Mouse (Mus musculus): ENCODE results near the gene Gper1.
"Not testable (repeated sequence)": the region's sequence is repeated elsewhere in the genome, so short reads cannot be mapped to it uniquely, and the experiment has no call there.

Gene Gper1

GRCm38 (mm10) chr5:139390324-139391119 is 32.4 kb upstream of the Gper1 start:
- not testable (repeated sequence) for DNase-seq (ENCODE audit: inconsistent age in 2 of 2, low spot score in 1 of 2)

DNA sequence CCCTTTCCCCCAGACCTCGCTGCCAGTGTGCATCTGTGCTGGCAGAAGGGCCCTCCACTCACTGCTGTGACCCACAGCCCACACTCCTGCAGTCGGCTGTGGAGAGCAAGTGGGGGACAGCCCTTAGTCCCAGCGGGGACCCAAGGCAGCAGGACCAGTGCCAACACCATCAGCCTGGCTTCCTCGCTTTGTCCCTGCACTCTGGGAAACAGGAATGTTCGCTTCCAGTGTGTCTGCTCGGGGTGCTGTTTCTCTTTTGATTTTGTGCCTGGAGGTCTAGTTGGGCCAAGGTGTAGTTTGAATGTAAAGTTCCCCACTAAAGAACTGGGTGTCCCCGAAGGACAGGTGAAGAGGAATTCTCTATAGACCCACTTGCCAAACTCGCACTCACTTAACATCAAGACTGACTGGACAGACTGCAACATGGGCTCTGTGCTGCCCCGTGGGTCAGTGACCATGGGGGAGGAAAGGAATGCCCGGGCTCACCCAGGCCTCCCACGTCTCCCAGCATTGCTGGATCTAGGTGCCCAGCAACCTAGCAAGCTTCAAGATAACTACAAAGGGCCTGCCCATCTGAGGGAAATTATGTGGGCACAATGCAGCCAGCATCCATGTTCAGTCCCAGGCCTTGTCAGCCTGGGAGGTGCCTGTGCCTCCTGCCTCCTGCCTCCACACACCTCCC is 31.5 kb upstream of the Gper1 start:
- DNase-seq (ENCODE audit: inconsistent age in 2 of 2, low spot score in 1 of 2) = no peak

DNA sequence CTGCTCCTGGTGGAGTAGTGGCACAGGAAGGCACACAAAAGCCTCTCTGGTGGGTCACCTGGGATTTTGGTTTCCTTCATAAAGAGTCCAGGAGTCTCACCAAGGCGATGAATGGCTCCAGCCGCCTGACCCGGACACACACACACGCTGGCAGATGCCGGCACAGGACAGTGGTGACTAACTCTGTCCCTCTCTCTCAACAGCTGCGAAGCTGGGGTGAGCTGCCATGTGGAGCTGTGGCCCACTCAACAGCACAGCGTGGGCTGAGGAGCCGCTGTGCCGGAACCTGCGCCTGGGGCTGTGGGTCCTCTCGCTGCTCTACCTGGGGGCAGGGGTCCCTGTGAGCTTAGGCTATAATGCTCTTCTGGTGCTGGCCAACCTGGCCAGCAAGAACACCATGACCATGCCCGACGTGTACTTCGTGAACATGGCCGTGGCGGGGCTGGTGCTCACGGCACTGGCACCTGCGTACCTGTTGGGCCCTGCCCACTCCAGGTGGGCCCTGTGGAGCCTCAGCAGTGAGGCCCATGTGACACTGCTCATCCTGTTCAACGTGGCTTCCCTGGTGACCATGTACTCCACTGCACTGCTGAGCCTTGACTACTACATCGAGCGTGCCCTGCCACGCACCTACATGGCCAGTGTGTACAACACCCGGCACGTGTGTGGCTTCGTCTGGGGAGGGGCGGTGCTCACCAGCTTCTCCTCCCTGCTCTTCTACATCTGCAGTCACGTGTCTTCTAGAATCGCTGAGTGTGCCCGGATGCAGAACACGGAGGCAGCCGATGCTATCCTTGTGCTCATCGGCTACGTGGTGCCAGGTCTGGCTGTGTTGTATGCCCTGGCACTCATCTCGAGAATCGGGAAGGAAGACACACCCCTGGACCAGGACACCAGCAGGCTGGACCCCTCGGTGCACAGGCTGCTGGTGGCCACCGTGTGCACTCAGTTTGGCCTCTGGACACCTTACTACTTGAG is 30.4 kb upstream of the Gper1 start:
- no peak for DNase-seq (ENCODE audit: inconsistent age in 2 of 2, low spot score in 1 of 2)

DNA sequence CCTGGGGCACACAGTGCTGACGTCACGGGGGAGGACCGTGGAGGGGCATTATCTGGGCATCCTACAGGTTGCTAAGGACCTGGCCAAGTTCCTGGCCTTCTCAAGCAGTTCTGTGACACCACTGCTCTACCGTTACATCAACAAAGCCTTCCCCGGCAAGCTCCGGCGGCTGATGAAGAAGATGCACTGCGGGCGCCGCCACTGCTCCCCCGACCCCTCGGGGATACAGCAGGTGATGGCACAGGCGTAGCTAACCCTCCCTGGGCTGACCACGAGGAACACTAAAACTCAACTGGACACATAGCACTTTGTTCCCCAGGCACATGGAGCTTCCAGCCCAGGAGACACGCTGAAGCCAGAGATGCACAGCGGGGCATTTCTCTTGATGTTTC is 29.8 kb upstream of the Gper1 start:
- no peak for DNase-seq (ENCODE audit: inconsistent age in 2 of 2, low spot score in 1 of 2)

DNA sequence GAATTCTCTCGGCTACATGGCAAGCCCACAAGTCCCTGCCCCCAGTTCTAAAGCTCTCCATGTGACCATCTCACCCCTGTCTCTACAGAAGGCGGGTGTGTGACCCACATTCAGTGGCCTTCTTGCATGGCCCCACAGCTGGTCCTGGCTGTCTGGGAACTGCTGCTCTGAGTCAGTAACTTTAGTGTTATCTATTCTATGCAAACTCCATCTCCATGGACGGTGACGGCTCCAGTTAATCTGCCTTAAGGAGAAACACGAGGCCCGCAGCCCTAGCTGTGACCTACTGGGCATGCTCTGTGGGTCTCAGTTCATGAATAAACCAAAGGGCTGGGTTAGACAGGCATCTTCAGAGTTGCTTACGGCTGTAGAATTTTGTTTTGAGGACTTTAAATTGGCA is 28.6 kb upstream of the Gper1 start:
- DNase-seq (ENCODE audit: inconsistent age in 2 of 2, low spot score in 1 of 2) = no peak

DNA sequence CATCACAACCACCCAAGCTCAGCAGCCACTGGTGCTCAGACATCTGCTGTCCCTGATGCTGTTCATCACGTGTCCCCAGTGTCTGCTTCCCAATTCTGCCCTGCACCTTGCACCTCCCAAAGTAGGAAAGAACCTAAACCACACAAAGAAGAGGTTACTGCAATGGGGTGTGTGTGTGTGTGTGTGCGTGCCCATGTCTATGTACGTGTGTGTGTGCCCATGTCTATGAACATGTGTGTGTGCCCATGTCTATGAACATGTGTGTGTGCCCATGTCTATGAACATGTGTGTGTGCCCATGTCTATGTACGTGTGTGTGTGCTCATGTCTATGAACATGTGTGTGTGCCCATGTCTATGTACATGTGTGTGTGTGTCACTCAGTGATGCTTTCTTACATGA is 27.4 kb upstream of the Gper1 start:
- DNase-seq (ENCODE audit: inconsistent age in 2 of 2, low spot score in 1 of 2) = no peak

- DNase-seq (ENCODE audit: inconsistent age in 2 of 2, low spot score in 1 of 2) = peak in 1 of 2 experiments; percentile 33
Measured at GRCm38 (mm10) chr5:139397359-139397916, 25.5 kb upstream of the Gper1 start.

GRCm38 (mm10) chr5:139397959-139398753 is 24.8 kb upstream of the Gper1 start:
- peak; percentile 91 to 97 for DNase-seq (ENCODE audit: inconsistent age in 2 of 2, low spot score in 1 of 2)

DNA sequence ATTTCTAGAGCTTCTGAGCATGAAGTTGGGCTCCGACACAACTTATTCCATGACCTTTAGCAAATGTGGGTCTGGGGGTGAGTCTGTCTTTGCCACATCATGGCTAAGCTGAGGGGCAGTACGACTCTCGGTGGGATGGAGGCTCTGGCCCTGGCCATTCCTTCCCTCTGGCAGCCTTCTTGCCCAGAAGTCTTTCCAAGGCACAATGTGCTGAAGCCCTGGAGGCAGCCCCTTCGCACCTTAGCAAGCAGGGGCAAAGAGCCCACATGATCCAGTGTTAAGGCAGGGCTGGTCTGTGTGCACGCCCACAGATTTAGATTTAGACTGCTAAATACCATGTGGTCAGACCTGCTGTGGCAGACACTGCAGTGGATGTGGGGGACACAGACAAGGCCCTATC is 24.2 kb upstream of the Gper1 start:
- no peak for DNase-seq (ENCODE audit: inconsistent age in 2 of 2, low spot score in 1 of 2)

- DNase-seq (ENCODE audit: inconsistent age in 2 of 2, low spot score in 1 of 2) = peak in 1 of 2 experiments; percentile 33
Measured at GRCm38 (mm10) chr5:139399991-139400390, 23.0 kb upstream of the Gper1 start.

- no peak for DNase-seq (ENCODE audit: inconsistent age in 2 of 2, low spot score in 1 of 2)
Measured at GRCm38 (mm10) chr5:139402106-139402505, 20.8 kb upstream of the Gper1 start.

- DNase-seq (ENCODE audit: inconsistent age in 2 of 2, low spot score in 1 of 2) = no peak
Measured at GRCm38 (mm10) chr5:139403692-139404260, 19.2 kb upstream of the Gper1 start.

DNA sequence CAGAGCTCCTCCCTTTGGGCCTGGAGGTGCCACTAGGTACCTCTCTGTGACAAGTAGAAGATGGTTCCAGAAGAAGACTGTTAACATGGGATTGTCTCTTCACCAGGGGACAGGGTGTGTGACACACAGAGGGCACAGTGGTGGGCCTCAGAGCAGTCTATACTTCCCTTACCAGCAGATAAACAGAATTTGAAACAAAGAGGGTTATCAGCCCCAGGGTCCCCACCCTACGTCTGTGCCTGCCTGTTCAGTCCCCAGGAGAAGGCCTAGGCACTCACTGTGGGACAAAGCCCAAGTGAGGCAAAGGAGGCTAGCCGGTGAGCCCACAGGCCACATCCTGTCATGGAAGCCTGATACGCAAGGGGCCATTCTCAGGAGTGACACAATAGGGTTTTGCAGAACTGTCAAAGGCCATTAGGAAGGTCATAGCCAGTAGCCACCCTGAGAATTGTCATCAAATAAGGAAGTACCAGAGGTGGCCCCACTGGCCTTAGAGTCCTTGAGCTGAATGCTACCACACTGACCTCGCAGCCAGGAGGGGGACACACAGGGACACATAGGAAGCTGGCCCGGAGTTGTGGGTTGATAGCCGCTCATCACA is 18.1 kb upstream of the Gper1 start, which contains the start of gene C130050O18Rik:
Gene C130050O18Rik, plus strand, starts transcription at position 480 of the 601 bp plus-strand sequence.
- no peak for DNase-seq (ENCODE audit: inconsistent age in 2 of 2, low spot score in 1 of 2)

GRCm38 (mm10) chr5:139405478-139405877 is 17.5 kb upstream of the Gper1 start:
- DNase-seq (ENCODE audit: inconsistent age in 2 of 2, low spot score in 1 of 2) = no peak

GRCm38 (mm10) chr5:139405953-139406352 is 17.0 kb upstream of the Gper1 start:
- DNase-seq (ENCODE audit: inconsistent age in 2 of 2, low spot score in 1 of 2) = no peak

DNA sequence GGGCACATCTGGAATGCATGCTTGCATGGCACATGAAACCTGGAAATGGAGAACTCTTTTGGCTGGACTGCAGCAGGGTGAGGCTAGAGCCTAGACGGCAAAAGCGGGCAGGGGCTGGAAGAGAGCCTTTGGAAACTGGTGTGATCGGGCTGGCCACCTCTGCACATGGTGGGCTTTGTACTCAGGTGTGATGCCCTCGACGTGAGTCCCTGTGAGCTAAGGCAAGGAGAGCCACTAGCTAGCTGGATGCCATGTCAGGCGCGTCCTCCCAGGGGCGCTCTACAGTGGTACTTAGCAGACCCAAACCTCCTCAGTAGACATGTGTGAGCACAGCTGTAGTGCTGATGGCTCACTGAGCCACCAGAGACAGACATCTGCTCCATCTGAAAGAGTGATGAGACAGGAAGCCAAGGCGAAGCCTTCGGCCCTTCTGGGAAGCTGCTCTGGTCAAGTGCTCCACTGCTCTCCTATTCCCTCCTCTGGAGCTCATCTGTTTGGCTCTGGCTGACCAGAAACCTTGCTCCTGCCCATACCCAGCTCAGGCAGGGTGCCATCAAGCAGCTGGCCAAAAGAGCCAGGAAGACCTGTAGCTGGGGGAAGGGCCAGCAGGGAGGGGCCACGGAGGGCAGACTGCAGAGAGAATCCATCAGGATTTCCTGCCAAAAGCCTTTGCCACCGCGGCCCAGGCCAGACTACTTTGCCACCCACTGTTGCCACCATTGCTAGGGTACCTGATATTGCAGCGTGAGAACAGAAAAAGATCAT is 15.6 kb upstream of the Gper1 start:
- no peak for DNase-seq (ENCODE audit: inconsistent age in 2 of 2, low spot score in 1 of 2)

GRCm38 (mm10) chr5:139408511-139408910 is 14.4 kb upstream of the Gper1 start:
- no peak for DNase-seq (ENCODE audit: inconsistent age in 2 of 2, low spot score in 1 of 2)

GRCm38 (mm10) chr5:139409412-139409811 is 13.5 kb upstream of the Gper1 start:
- DNase-seq (ENCODE audit: inconsistent age in 2 of 2, low spot score in 1 of 2) = peak; percentile 90 to 96

- DNase-seq (ENCODE audit: inconsistent age in 2 of 2, low spot score in 1 of 2) = peak in 1 of 2 experiments; percentile 54
Measured at GRCm38 (mm10) chr5:139410056-139410455, 12.9 kb upstream of the Gper1 start.
